Mouse (Mus musculus) adrenal gland, adult 2 months (tissue): ENCODE results near the gene Trim61. TPM values are rescaled to one million over a fixed set of nuclear protein-coding genes. Genes with fewer than 3 reads are reported as not detected.
"Not testable (repeated sequence)": the region's sequence is repeated elsewhere in the genome, so short reads cannot be mapped to it uniquely, and the experiment has no call there.

Experiments used
- DNase-seq: peaks from one replicate; pipeline ENCODE4 v3.0.0; 2021
- long read RNA-seq: library from polyadenylated mRNA; stranded (forward); transcript quantifications from one replicate; pipeline ENCODE4 v2.0.0, GENCODE M21; 2021
- polyA plus RNA-seq: library from polyadenylated mRNA; depleted of rRNA; stranded (reverse); fragments of >200 nt; gene quantifications from 2 replicates; pipeline ENCODE4 v1.2.3, GENCODE M21; 2012; rRNA removed
- total RNA-seq, 2 experiments: library from RNA; stranded (reverse); gene quantifications; 2 replicates each; pipeline ENCODE4 v1.2.3; 2021

Trim61 gene
- total RNA-seq, result not detected
- polyA plus RNA-seq, result not detected in 2 replicates
- long read RNA-seq, result 0 reads

GRCm38 (mm10) chr8:65018423-65018822 is at the start of gene Trim61, which contains the start of gene Trim60:
TSS of gene Trim61 (minus strand) at chr8:65018523.
TSS of gene Trim60 (minus strand) at chr8:65018584.
- DNase-seq, result no peak

GRCm38 (mm10) chr8:65067694-65068472 is 49.6 kb upstream of the Trim61 start:
- DNase-seq, result no peak

- no peak for DNase-seq
Observed at GRCm38 (mm10) chr8:65067031-65067430, 48.7 kb upstream of the Trim61 start.

- DNase-seq, result no peak
Observed at GRCm38 (mm10) chr8:65065622-65066021, 47.3 kb upstream of the Trim61 start.

- DNase-seq, result no peak
Observed at GRCm38 (mm10) chr8:65064071-65064470, 45.7 kb upstream of the Trim61 start.

GRCm38 (mm10) chr8:65062195-65062594 is 43.9 kb upstream of the Trim61 start:
- no peak for DNase-seq

GRCm38 (mm10) chr8:65056722-65057121 is 38.4 kb upstream of the Trim61 start:
- no peak for DNase-seq

GRCm38 (mm10) chr8:65053968-65054367 is 35.6 kb upstream of the Trim61 start:
- no peak for DNase-seq

- DNase-seq, result no peak
Observed at GRCm38 (mm10) chr8:65053554-65053953, 35.2 kb upstream of the Trim61 start.

GRCm38 (mm10) chr8:65047801-65048200 is 29.5 kb upstream of the Trim61 start:
- no peak for DNase-seq

GRCm38 (mm10) chr8:65047193-65047592 is 28.9 kb upstream of the Trim61 start:
- no peak for DNase-seq

- no peak for DNase-seq
Observed at GRCm38 (mm10) chr8:65046565-65046964, 28.2 kb upstream of the Trim61 start.

GRCm38 (mm10) chr8:65037117-65037533 is 18.8 kb upstream of the Trim61 start, which contains the start of gene Apela:
TSS of gene Apela (minus strand) at chr8:65037336.
- peak; percentile 33 for DNase-seq

- DNase-seq, result no peak
Observed at GRCm38 (mm10) chr8:65034136-65034535, 15.8 kb upstream of the Trim61 start.

GRCm38 (mm10) chr8:65033056-65033455 is 14.7 kb upstream of the Trim61 start:
- DNase-seq, result no peak

GRCm38 (mm10) chr8:65032107-65032506 is 13.8 kb upstream of the Trim61 start:
- no peak for DNase-seq

GRCm38 (mm10) chr8:65030735-65031485 is 12.6 kb upstream of the Trim61 start:
- DNase-seq, result no peak

GRCm38 (mm10) chr8:65029776-65030175 is 11.5 kb upstream of the Trim61 start:
- no peak for DNase-seq

- DNase-seq, result no peak
Observed at GRCm38 (mm10) chr8:65028959-65029686, 10.8 kb upstream of the Trim61 start.

- peak; percentile 52 for DNase-seq
Observed at GRCm38 (mm10) chr8:65022485-65022884, 4.2 kb upstream of the Trim61 start.

- not testable (repeated sequence) for DNase-seq
Observed at GRCm38 (mm10) chr8:65007616-65008015, 10.7 kb downstream of the Trim61 start.

- no peak for DNase-seq
Observed at GRCm38 (mm10) chr8:64998806-64999365, 19.4 kb downstream of the Trim61 start.
